Mouse (Mus musculus) cerebellum, adult 2 months (tissue): ENCODE results near the gene Pcsk1n.

Experiments used
- CTCF ChIP-seq: fragments of 200-500 bp; IDR thresholded peaks from 2 replicates; pipeline ENCODE4 v1.5.1; 2011; ENCODE audit warnings: low read depth, mild to moderate bottlenecking, control low read depth, low read length, moderate library complexity, borderline replicate concordance; ENCODE audit not compliant: insufficient read depth
- POLR2A ChIP-seq: fragments of 200-500 bp; IDR thresholded peaks from 2 replicates; pipeline ENCODE4 v1.6.1; 2011; ENCODE audit warnings: low read length, control low read depth, borderline replicate concordance; ENCODE audit not compliant: insufficient read depth

DNA sequence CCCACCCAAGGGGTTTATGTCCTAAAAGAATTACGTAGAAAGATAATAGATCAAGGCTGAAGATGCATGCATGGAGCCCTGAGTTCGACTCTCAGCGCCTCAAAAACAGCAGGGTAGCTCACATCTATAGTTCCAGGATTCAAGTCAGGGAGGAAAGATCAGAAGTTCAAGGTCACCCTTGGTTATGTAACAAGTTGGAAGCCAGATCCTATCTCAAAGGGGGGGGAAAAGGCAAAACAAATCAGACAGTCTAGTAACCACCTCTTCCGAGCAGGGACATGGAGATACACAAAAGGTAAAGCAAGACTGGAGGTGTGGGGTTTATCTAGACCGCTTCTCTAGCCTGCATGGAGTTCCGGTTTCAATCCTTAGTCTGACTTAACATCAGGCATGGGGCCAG lies 6.6 kb downstream of the Pcsk1n start:
- TF ChIP-seq CTCF (no peak), POLR2A (no peak)
